Mouse (Mus musculus) cerebellum, postnatal 10 days (tissue): ENCODE measurements around the gene Tpd52l2.
"Not testable (repeated sequence)": the region's sequence is repeated elsewhere in the genome, so short reads cannot be mapped to it uniquely, and the experiment has no call there.

ENCODE experiments used
- DNase-seq, 2 experiments: peaks; one replicate each; pipeline ENCODE4 v3.0.0; 2021; ENCODE audit warnings: mixed read lengths in 2 of 2

Gene Tpd52l2

DNA sequence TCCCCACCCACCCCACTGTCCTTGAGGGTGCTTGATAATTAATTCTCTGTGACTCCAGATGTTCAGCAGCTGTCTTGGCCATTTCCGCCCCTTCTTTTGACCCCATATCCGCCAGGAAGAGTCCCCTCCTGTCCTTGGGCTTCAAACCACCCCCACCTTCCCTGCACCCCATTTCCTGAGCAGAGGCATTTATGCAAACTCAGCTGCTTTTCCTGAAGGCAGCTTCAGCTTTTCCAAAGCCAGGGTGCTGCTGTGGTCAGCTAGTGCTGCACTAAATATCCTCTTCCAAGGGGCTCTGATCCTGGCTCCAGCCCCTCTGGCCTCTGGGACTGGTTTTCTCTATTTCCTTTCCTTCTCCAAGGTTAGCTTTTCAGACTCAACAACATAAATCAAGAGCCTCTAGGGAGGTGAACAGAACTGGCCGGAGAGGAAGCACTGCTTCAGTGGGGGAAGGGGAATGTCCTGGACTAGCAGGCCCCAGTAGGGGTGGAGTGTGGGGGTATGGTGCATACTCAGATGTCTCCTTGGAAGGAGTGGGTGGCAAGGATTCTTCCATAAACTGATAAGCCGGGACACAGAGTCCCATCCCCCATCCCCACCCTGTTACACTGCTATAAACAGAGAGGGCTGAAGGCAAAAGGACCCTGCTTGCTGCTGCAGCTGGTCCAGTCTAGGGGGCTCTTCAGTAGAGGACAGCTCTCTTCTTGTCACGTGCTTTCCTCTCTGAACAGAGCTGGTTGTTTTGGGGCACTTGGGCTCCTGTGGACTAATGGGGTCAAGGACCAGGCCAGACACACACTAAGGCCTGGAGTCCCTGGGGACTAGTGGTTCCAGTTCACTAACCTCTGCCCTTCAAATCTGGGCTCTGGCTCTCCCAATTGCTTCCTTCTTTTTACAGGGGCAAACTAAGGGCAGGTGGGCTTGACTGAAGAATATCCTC lies 9.3 kb upstream of the Tpd52l2 start:
- DNase-seq, result no peak

DNA sequence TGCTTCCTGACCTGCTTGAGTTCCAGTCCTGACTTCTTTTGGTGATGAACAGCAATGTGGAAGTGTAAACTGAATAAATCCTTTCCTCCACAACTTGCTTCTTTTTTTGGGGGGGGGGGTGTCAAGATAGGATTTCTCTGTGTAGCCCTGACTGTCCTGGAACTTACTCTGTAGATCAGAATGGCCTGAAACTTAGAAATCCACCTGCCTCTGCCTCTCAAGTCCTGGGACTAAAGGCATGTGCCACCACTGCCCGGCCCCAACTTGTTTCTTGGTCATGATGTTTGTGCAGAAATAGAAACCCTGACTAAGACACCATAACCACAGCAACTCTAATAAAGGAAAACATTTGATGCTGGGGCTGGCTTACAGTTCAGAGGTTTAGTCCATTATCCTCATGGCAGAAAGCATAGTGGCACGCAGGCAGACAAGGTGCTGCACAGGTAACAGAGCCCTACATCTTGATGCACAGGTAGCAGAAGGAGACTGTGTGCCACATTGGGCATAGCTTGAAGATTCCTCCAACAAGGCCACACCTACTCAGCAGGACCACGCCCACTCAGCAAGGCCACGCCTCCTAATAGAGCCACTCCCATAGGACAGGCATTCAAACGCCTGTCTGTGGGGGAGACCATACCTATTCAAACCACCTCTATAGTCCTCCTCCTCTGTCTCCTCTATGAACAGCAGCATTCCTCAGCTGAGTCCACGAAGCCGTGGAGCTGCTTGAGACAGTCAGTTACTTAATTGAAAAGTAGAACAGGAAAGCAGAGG lies 5.3 kb upstream of the Tpd52l2 start:
- no peak for DNase-seq

DNA sequence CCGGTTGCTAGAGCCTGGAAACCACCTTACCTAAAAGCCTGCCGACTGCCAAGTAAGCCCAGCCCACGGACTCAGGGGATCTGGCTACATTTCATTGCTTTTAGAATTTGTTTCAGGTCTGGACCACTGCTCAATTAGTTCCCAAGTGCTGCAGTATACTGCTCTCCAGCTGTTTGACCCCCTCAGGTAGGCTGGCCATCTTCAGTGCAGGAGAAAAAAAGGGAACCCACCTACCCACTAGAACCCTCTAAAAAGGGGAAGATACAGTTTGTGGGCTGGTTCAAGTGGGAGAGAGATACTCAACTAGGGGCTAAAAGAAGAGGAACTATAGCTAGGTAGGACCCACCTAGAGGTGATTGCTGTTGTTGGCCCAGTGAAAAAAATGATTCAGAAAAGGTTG lies 4.7 kb upstream of the Tpd52l2 start:
- no peak for DNase-seq

DNA sequence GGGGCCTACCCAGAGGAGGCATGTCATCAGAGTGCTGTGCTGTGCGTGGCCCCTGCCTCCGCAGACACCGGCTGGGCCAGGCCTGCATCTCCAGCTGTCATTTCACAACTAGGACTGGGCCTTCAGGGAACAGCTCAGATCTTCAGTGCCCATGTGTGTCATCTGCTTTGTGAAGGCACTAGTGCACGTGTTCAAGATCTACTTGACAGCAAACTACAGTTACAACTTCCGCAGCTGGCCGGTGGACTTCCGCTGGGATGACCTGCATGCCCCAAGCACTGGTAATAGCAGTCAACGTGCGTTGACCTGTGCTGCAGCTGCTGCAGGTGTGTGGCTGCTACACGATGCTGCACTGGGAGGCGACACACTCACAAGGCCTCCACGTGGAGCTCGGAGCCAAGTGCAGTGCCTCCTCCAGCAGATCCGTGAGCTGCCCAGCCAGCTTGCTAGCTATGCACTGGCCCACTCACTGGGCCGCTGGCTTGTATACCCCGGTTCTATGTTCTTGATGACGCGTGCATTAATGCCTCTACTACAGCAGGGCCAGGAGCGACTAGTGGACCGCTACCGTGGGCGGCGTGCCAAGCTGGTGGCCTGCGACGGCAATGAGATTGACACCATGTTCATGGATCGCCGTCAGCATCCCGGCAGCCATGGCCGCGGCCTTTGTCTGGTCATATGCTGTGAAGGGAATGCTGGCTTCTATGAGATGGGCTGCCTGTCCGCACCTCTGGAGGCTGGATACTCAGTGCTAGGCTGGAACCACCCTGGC lies 3.6 kb upstream of the Tpd52l2 start, which contains the start of gene Abhd16b:
Gene Abhd16b, plus strand, starts transcription at position 51 of the 772 bp plus-strand sequence.
- peak; percentile 49 to 54 for DNase-seq

DNA sequence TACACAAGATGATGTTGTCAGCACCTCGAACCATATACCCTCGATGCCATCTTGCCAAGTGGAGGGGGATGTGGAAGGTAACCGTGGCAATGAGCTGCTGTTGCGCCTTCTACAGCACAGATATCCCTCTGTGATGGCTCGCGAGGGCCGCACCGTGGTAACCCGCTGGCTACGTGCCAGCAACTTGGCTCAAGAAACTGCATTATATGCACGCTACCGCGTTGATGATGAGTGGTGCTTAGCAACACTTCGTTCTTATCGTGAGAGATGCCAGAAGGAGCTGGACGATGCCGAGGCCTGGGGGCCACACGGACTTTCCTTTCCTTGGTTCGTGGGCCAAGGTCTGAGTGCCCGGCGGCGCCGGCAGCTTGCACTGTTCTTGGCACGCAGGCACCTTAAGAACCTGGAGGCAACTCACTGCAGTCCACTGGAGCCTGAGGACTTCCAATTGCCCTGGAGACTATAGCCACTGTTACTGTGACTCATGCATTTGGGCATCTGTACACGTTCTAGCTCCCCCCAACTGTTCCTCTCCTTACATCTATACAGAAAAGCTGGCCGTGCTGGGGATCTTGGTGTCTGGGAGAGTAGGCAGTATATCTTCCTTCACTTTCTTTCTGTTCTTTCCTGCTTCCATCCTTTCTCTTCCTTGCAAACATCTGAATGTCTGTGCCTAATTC lies 2.5 kb upstream of the Tpd52l2 start:
- DNase-seq, result peak; percentile 56 to 58

DNA sequence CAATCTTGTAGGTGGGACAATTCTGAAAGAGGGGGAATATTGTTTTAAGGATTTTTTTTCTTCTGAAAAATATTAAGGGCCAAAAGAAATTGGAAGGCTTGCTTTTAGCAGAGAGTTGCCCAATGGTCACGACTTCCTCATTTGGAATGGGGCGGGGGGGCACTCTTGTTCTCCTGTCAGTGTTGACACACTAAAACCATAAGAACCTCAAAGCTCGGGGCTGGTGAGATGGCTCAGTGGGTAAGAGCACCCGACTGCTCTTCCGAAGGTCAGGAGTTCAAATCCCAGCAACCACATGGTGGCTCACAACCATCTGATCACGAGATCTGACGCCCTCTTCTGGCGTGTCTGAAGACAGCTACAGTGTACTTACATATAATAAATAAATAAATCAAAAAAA lies 1.1 kb upstream of the Tpd52l2 start:
- not testable (repeated sequence) for DNase-seq

DNA sequence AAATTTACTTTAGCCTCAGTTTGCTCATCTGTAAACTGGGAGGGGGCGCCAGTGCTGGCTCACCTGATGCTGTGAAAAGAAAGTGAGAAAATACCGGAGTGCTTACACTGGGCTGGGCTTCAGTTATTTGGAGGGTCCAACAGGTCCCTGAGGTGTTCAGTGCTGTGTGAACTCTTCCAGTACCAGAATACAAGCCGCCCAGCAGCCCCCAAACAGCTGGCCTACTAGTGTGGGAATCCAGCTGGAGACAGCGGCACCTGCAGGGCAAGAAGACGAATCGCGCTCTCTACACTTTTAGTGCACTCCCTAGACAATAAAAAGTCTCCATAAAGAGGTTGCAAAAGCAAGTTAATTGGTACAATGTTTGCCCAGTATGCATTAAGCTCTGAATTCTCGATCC lies 661 bp upstream of the Tpd52l2 start:
- peak; percentile 68 to 74 for DNase-seq

DNA sequence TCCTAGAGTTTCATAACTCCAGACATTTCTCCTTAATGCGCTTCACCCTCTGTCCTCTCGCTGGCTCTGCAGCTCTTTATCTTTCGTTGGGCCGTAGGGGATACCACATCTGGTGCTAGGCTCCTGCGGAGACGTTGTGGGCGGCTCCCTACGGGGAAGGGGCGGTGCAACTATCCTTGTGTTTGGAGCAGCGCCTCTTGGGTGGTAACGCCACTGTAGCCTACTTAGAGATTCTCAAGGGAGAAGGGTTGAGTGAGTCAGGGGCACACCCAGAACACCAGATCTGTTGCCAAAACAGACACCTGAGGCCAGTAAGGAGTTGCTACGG lies 570 bp downstream of the Tpd52l2 start:
- DNase-seq, result peak in 1 of 2 experiments; percentile 54

DNA sequence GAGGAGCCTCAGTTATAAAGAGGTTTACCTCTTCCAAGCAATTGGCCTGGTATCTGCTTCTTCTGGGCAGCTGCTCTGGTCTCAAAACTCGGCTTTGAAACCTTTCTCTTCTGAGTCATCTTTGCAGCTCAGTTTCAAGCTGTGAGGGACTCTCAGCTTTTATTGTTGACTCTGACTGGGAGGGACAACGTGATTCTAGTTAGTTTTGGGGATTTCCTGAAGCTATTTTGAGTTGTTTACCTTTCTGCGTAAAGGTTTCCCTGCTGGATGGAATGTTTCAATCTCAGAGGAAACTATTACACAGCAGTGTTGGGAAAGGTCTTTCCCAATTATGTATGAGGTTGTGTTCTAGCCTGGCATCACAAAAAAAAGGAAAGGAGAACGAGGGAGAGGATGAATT lies 1.7 kb downstream of the Tpd52l2 start:
- DNase-seq, result no peak

DNA sequence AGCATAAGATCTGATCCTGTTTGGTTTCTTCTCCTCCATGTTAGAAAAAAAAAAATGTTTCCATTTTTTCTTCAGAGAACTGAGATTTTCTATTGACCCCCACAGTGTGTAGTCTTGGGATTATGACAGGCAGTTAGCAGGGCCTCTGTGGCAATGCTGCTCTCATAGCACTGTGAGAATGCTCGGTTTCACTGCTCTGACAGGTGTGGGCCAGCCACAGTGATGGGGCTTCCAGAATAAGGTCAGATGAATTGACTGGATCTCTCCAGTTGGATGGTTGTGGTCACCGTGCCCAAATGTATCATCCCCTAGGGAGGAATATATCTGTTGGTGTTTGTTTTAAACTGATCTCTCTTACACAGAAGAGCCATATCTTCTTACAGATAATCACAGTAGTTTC lies 12.2 kb downstream of the Tpd52l2 start:
- DNase-seq, result no peak

DNA sequence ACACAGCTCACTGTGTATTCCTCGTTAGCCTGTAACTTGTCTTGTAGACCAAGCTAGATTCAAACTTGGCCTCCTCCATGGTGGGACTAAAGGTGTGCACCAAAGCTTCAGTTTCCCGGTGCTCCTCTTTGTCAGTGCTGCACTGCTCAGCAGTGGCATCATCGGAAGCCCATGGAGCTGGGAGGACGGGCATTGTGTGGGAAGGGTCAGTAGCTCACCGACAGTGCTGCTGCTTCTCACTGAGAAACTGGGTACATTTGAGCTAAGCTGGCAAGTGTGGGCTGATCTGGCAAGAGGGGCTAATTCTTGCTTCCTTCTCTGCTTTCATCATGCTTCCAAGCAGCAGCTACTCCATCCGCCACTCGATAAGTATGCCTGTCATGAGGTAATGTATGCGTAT lies 14.3 kb downstream of the Tpd52l2 start:
- DNase-seq, result no peak

DNA sequence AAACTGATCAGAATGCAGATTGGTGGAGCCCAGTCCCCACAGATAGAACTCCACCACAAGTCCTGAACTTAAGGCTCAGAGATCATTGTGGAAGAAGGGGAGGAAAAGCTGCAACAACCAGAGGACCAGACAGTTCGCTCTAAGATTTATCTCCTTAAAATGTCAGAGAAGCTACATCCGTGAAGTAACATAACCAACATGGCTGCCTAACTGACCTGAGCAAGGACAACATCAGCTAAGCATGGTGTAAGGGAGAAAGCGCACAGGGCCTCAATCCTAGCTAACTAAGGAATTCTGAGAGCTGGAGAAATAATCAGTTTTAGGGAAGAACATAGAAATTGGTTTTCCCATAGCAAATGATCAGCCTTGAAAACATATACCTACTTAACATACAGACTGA lies 22.3 kb downstream of the Tpd52l2 start:
- peak in 1 of 2 experiments; percentile 13 for DNase-seq

DNA sequence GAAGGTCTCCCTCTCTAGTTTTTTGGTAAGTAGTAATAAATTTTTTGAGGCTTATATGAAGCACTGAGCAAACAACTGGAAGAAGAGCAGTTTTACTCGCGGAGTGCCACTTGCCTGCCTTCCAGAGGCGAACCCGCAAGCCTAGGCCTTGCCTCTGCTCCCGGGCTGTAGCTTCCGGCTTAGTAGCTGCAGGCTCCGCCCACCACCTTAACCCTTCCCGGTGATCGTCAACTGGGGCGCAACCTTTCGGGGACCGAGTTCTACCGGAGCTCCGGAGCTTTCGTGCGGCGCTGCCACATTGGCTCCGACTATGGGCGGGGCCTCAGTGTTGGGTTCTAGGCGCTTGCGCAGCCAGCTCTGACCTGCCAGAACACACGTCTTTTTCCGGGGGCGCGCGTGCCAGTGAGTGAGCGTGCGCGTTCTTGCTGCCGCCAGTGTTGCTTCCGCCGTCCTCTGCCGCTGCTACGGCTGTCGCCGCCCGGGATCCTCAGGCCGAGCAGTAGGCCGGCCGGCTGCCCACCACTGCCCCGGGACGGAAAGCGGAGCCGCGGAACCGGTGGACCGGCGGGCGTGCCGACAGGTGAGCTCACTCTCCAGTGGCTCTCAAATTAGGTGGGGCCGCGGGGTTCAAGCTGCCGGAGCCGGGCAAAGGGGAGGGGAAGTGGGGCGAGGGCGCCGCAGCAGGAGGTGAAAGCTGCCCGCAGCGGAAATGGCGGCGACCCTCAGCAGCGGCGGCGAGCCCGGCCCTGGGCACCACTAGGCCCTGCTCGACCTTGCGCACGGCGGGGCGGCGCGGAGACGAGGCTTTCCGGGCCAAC lies 23.4 kb downstream of the Tpd52l2 start, which contains the start of gene Dnajc5:
Gene Dnajc5, plus strand, starts transcription at position 368 of the 818 bp plus-strand sequence.
- DNase-seq, result peak; percentile 97 to 98

DNA sequence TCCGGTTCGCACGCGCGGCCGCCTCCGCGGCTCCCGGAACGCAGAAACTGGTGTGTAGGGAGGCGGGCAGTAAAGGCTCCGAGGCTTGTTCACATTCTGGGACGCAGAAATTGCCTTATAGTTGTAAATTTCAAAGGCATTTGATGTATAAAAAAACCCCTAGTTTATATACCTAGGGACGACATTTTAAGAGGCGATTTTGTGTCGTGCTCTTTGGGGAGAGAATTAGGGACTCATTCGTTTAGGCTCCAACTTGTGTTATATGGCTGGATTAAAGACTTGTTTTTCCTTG lies 23.9 kb downstream of the Tpd52l2 start:
- DNase-seq, result no peak

DNA sequence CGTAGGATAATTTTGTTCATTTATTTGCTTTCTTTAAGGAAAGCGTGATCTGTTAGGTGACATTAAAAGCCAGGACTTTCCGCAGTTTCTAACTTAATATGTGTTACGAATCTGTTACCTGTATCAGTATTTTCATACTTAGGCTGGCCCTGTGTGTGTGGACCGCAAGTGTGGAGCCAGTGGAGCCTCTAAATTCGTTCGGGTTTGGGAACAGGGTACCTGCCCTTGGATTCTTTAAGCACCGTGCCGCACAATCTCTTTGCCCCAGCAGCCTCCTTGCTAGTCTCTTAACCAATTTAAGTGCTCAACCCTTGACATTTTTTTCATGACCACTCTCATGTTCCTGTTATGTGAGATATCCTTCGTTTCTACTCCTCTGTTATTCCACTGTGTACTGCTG lies 24.5 kb downstream of the Tpd52l2 start:
- DNase-seq, result peak in 1 of 2 experiments; percentile 13

DNA sequence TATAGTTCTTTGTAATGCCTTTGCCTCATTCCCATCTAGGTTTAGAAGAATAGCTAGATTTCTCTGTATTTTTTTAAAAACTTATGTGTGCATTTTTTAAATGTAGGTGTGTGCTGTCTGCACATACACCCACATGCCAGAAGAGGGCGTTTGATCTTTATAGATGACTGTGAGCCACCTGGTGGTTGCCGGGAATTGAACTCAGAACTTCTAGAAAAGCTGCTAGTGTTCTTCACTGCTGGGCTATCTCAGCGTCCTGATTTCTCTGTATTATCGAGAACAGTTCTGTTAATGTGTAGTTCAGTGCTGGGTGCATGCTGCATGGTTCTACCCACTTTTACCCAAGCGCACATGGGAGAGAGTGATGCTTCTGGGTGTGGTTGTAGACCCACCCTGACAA lies 25.9 kb downstream of the Tpd52l2 start:
- peak; percentile 51 to 64 for DNase-seq

DNA sequence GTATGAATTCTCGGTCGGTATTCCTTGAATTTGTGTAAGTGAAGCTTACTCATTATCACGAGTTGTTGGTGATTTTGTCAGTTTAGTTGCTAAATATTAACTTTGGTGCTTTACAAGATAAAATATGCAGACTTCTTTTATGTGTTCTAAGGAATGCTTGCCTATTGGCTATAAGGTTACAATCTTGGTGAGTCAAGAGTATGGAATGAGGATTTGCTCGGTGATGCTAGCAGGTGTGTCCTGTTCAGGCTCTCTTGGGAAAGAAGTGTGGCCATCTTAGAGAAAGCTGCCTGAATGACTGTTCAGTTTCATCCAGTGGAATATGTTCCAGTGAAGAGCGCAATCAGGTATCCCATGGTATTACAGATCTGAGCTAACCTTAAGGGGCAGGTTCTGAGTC lies 28.6 kb downstream of the Tpd52l2 start:
- no peak for DNase-seq

DNA sequence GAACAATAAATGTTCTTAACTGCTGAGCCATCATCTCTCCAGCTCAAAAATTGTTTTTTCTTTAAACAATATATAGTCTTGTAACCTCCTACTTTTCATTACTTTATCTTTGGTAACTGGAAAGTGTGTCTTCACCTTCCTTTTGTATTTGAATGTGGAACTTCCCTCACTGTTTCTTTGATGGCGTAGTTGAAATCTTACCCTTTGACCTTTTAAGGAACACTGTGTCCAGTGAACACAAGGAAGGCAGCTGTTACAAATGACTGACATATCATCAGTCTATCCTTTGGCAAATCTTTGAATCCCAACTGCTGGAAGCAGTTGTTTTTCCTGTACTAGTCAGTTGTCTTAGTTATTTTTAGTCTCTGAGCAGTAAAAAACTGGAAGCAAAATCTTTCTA lies 32.1 kb downstream of the Tpd52l2 start:
- DNase-seq, result no peak

DNA sequence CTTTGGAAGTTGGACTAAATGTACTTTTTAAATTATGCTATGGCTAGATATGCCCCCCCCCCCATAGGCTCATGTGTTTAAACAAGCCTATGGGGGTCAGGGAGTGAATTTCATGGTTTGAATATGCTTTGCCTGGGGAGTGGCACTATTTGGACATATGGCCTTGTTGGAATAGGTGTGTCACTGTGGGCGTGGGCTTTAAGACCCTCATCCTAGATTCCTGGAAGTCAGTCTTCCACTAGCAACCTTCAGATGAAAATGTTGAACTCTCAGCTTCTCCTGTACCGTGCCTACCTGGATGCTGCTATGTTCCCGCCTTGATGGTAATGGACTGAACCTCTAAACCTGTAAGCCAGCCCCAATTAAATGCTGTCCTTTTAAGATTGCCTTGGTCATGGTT lies 35.6 kb downstream of the Tpd52l2 start:
- DNase-seq, result no peak

DNA sequence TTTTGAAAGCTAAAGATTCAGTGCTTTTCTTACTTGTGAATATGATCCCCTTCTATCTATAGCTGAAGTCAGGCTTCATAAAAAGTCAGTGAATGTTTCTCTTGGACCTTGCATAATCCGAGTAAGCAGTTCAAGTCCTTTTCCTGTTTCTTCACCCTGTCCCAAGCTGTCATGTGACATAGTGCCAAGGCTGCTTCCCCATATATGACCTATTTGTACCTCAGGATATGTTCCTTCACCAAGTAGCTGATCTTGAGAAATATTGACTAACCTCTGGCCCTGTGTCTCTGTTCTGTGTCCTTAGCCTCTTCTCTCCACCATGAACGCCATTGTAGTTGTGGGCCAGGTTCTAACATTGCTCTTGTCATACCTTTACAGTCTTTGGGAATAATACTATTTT lies 39.5 kb downstream of the Tpd52l2 start:
- no peak for DNase-seq

DNA sequence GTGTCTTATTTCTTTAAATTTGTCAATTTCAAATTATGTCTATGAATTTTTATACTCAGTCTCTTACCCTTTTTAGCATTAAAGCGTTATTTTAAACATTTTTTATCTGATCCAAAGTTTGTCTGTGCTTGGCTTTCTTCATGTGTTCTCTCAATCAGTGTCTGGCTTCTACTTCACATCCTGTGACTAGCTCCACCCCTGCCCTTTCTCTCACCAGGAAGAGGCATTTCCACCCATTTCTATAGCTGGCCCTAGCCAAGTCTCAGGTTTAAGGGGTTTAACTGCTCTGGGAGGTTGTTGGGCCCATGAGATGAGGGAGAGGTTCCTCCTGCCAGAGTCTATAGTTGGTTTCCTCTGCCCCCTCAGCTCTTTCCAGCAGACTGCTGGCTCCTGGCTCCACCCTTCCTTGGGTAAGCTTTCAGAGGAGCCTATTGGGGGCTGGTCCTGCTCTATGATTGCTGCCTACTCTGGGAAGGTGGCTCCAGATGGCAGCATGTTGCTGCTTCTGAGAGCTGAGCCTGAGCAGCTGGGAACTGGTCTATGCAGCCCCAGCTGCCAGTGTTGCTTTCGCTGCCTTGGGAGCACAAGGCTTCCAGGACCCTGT lies 40.6 kb downstream of the Tpd52l2 start:
- peak; percentile 69 to 72 for DNase-seq
